In the genomic region with DNA sequence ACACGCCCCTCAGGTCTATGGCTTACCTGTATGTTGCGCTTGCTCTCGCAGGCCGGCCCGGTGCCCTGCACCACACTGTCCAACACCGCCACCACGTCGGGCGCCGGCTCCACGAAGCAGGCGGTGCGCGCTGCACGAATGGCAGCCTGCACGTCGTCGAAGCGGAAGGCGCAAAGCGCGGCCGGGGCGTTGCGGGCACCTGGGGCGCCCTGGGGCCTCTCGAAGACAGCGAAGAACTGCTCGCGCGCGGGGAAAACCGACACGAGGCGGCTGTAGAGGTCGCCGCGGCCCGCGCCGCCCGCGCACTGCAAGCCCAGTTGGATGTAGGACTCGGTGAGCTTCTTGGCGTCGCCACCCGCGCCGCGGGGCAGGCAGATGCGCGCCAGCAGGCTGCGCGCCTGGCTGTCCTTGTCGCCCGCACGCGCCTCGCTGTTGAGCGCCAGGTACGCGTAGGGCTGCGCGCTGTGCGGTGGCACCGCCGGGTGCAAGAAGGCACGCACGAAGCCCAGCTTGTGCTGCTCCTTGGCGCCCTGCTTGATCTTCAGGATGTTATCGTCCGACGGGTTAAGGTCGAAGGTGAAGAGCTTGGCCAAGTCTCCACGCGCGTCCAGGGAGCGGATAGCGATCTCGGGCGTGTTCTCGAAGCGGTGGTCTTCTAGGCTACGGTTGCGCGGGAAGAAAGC, we compare ENCODE assay signal across 8 mouse cellular contexts. TPM values are rescaled to one million over a fixed set of nuclear protein-coding genes. Genes with fewer than 3 reads are reported as not detected.
DNase-seq lines count a peak whose midpoint lies in the region; ATAC-seq and TF ChIP-seq lines count a peak whose summit lies in the region.

No protein-coding gene starts in this region.

- H3K4me1 ChIP-seq in E14TG2a.4 (replicated peaks; ENCODE audit: low read depth, low read length), result peaks cover 34% of the 10 kb centered on the region
- H3K4me1 ChIP-seq in embryonic facial prominence, embryonic 11.5 days (ENCODE audit: control insufficient read depth, insufficient read depth, low read length), result peaks cover 23% of the 10 kb centered on the region
- H3K4me1 ChIP-seq in intestine, embryonic 16.5 days (ENCODE audit: control insufficient read depth, insufficient read depth, low read length), result peaks cover 53% of the 10 kb centered on the region
- no peaks in the 10 kb centered on the region for H3K4me1 ChIP-seq in midbrain, postnatal 0 days (ENCODE audit: insufficient read depth, low read length)

- 2% methylated on average over 83 of the region's 86 CpGs for WGBS in embryonic facial prominence, embryonic 11.5 days
- 1% methylated on average over 86 of the region's 86 CpGs for WGBS in intestine, embryonic 16.5 days
- 2% methylated on average over 86 of the region's 86 CpGs for WGBS in midbrain, postnatal 0 days

- peak overlapping the region; percentile 50 for H3K9ac ChIP-seq in embryonic facial prominence, embryonic 11.5 days (replicated peaks; ENCODE audit: low read length)
- peak overlapping the region; percentile 81 for H3K9ac ChIP-seq in intestine, embryonic 16.5 days (ENCODE audit: low read depth, low read length)
- 0 out of 2 replicates have a peak overlapping the region, but pooled peaks have one; percentile 19 for H3K9ac ChIP-seq in midbrain, postnatal 0 days (replicated peaks; ENCODE audit: low read length, poor library complexity, severe bottlenecking)

- peaks cover 90% of the 10 kb centered on the region for H3K27me3 ChIP-seq in E14TG2a.4 (ENCODE audit: insufficient read depth, low read length)
- H3K27me3 ChIP-seq in embryonic facial prominence, embryonic 11.5 days (ENCODE audit: control insufficient read depth, insufficient read depth, low read length), result peaks cover 23% of the 10 kb centered on the region
- H3K27me3 ChIP-seq in intestine, embryonic 16.5 days (replicated peaks; ENCODE audit: control insufficient read depth, insufficient read depth, low read length), result peaks cover 19% of the 10 kb centered on the region
- H3K27me3 ChIP-seq in midbrain, postnatal 0 days (ENCODE audit: insufficient read depth, low read length), result peaks cover 52% of the 10 kb centered on the region

- peak; percentile 29 to 64 for DNase-seq in heart, adult 18-20 months
- DNase-seq in heart, postnatal 4 days, result no peak
- no peak for DNase-seq in embryonic facial prominence, embryonic 11.5 days (ENCODE audit: low spot score)
- DNase-seq in midbrain, postnatal 0 days (ENCODE audit: low spot score), result no peak
- DNase-seq in spleen, postnatal 36 days (ENCODE audit: low spot score in 2 of 2), result no peak
- DNase-seq in spleen, postnatal 4 days (ENCODE audit: low spot score in 2 of 2), result no peak

- TF ChIP-seq CTCF in E14TG2a.4 (conservative IDR thresholded peaks at IDR 0.05; ENCODE audit: low read length), result no peak
- TF ChIP-seq CTCF in midbrain, postnatal 0 days (IDR thresholded peaks at IDR 0.05), result no peak

- peak overlapping the region; percentile 87 for H3K4me2 ChIP-seq in embryonic facial prominence, embryonic 11.5 days (ENCODE audit: low read depth, low read length)
- H3K4me2 ChIP-seq in intestine, embryonic 16.5 days (ENCODE audit: low read depth, low read length), result peak overlapping the region; percentile 95
- H3K4me2 ChIP-seq in midbrain, postnatal 0 days (ENCODE audit: low read depth, low read length, poor library complexity, severe bottlenecking), result peak overlapping the region; percentile 95

- peak overlapping the region; percentile 77 for H3K4me3 ChIP-seq in E14TG2a.4 (replicated peaks; ENCODE audit: low read length)
- H3K4me3 ChIP-seq in embryonic facial prominence, embryonic 11.5 days (ENCODE audit: low read depth, low read length), result peak overlapping the region; percentile 57
- H3K4me3 ChIP-seq in intestine, embryonic 16.5 days (ENCODE audit: low read length), result peak overlapping the region; percentile 70
- peak overlapping the region; percentile 55 for H3K4me3 ChIP-seq in midbrain, postnatal 0 days (ENCODE audit: low read depth, low read length)

- H3K36me3 ChIP-seq in E14TG2a.4 (ENCODE audit: insufficient read depth, low read length), result no peaks in the 10 kb centered on the region
- H3K36me3 ChIP-seq in embryonic facial prominence, embryonic 11.5 days (replicated peaks; ENCODE audit: control insufficient read depth, insufficient read depth, low read depth, low read length), result no peaks in the 10 kb centered on the region
- H3K36me3 ChIP-seq in intestine, embryonic 16.5 days (ENCODE audit: control insufficient read depth, insufficient read depth, low read length), result no peaks in the 10 kb centered on the region
- no peaks in the 10 kb centered on the region for H3K36me3 ChIP-seq in midbrain, postnatal 0 days (ENCODE audit: insufficient read depth, low read length)

- no peaks in the 10 kb centered on the region for H3K9me3 ChIP-seq in E14TG2a.4 (ENCODE audit: low read length)
- H3K9me3 ChIP-seq in embryonic facial prominence, embryonic 11.5 days (replicated peaks; ENCODE audit: control insufficient read depth, low read length), result no peaks in the 10 kb centered on the region
- H3K9me3 ChIP-seq in intestine, embryonic 16.5 days (ENCODE audit: control insufficient read depth, low read length), result no peaks in the 10 kb centered on the region
- H3K9me3 ChIP-seq in midbrain, postnatal 0 days (ENCODE audit: low read length), result no peaks in the 10 kb centered on the region

- 0 out of 2 replicates have a peak overlapping the region, but pooled peaks have one; percentile 52 for H3K27ac ChIP-seq in embryonic facial prominence, embryonic 11.5 days (replicated peaks; ENCODE audit: low read depth, low read length)
- peak overlapping the region; percentile 65 for H3K27ac ChIP-seq in intestine, embryonic 16.5 days (ENCODE audit: low read length)
- H3K27ac ChIP-seq in midbrain, postnatal 0 days (ENCODE audit: low read depth, low read length), result no peak overlapping the region

- no peak for ATAC-seq in embryonic facial prominence, embryonic 11.5 days (replicated peaks; ENCODE audit: insufficient number of reproducible peaks, low FRiP score, low TSS enrichment, low read depth)
- no peak for ATAC-seq in intestine, embryonic 16.5 days
- ATAC-seq in midbrain, postnatal 0 days (ENCODE audit: low FRiP score), result no peak

RNA-seq across cellular contexts. Expression of a gene that starts 1.2 kb away (rescaled TPM):
- total RNA-seq in heart, adult 18-20 months (2021), result 10 to 100 TPM; 54.6 to 68.7 TPM
- 100 to 1,000 TPM; 191 to 208 TPM for total RNA-seq in heart, postnatal 4 days (2021)
- polyA plus RNA-seq in embryonic facial prominence, embryonic 11.5 days (2014; fragmentation: Nextera tagmentation; extraction: Ambion mirVana), result 19.1 and 20.3 TPM in 2 replicates
- 18.7 and 19.3 TPM in 2 replicates for polyA plus RNA-seq in intestine, embryonic 16.5 days (2015; fragmentation: Nextera tagmentation; extraction: Ambion mirVana)
- total RNA-seq in midbrain, postnatal 0 days (2014; rRNA removed), result 14.9 and 17.3 TPM in 2 replicates
- polyA plus RNA-seq in midbrain, postnatal 0 days (2015; fragmentation: Nextera tagmentation; extraction: Ambion mirVana), result 2.8 and 4.4 TPM in 2 replicates

RNA-seq across cellular contexts. Expression of a gene that starts 48.9 kb away (rescaled TPM):
- not detected for total RNA-seq in heart, adult 18-20 months (2021)
- not detected for total RNA-seq in heart, postnatal 4 days (2021)
- not detected in 2 replicates for polyA plus RNA-seq in embryonic facial prominence, embryonic 11.5 days (2014; fragmentation: Nextera tagmentation; extraction: Ambion mirVana)
- polyA plus RNA-seq in intestine, embryonic 16.5 days (2015; fragmentation: Nextera tagmentation; extraction: Ambion mirVana), result not detected in 2 replicates
- not detected in 2 replicates for total RNA-seq in midbrain, postnatal 0 days (2014; rRNA removed)
- polyA plus RNA-seq in midbrain, postnatal 0 days (2015; fragmentation: Nextera tagmentation; extraction: Ambion mirVana), result not detected in 2 replicates

Comparison
In these comparisons a context has a peak if more than half of its experiments do, and no peak if none do; other contexts are left out.
1. DNase-seq: peak in heart, adult 18-20 months (2 of 2); none in heart, postnatal 4 days (single experiment), embryonic facial prominence, embryonic 11.5 days (single experiment), midbrain, postnatal 0 days (single experiment), spleen, postnatal 36 days (0 of 2) and spleen, postnatal 4 days (0 of 2).
2. H3K9ac ChIP-seq: peak in every context shown above with its lines; median percentile 81 in intestine, embryonic 16.5 days; 50 in embryonic facial prominence, embryonic 11.5 days; 19 in midbrain, postnatal 0 days.
3. Peak in every context shown above with its lines, with median percentiles within 50 percentile points of each other: H3K4me3 ChIP-seq and H3K4me2 ChIP-seq.